Mouse (Mus musculus): ENCODE measurements around the gene Morn4.

Gene Morn4

DNA sequence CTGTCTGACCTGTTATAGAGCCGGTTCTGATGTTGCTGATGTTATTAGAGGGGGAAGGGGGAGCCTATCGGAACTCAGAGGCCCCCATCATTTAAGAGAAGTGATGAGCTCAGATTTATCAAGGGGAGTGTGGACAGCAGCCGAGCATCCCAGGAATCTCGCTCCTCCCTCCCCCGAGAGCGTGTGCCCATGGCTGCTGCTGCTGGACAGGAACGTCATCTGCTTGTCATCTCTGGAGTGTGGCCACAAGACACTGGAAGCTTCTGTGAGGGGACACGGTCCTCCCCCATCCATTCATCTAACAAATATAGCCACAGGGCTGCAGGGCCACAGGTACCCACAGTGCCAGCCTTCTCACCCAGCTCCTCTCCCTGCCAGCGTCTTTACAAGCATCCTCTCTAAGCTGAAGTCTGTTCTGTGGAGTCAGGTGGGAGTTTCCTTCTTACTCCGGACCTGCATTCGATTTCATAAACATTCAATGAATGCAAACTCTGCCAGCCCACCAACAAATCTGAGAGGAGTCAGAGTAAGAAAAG lies 48.9 kb downstream of the Morn4 start:
- no peak for DNase-seq

DNA sequence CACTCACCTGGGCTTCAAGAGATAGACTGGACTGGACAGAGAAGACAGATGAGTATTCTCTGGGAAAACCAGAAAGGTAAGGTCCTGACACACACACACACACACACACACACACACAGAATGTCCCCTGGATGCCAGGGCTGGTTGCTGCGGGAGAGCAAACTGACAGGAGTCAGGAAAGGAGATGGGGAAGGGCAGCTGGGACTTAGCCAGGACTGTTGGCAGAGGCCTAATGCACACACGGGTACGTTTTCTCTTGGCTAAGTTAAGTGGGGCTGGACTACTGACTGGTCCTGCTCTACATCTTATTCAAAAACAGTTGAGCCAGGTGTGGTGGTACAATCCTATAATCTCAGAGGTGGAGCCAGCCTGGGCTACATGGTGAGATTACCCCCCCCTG lies 49.8 kb downstream of the Morn4 start:
- DNase-seq = no peak

DNA sequence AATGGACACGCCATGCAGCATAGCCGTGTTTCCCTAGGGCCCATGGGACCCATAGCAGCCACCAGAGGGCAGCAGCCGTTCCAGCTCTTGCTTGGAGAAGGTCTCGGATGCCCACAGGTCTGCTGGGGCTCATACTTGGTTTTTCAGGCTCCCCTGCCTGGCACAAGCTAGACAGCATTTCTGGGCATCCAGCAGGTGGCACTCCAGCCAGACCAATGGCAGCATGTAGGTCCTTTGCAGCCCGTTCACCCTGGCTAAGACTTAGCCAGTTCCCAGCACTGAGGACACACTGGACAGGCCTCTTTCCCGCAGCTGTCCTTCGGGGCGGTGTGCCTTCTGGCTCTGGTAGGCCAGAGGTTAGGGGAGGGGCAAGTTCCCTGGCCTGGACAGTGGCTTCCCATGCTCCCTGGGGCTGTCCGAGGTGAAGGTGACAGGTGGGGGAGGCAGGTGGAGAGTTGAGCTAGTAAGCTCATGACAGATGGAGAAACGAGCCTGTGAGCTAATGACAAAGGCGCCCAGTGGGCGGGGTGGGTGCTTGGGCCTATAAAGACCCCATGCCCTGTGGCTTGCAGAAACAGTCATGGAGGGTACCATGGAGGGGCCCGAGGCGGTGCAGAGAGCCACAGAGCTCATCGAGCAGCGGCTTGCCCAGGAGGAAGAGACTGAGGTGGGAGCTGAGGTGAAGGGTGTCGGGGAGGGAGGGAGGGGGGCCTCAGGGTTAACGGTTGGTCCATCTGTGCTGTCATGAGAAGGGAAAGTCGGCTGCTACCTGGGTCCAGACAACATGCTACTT lies 50.5 kb downstream of the Morn4 start, which contains the start of gene Ankrd2:
Gene Ankrd2 (plus strand): TSS at position 545 of the 793 bp plus-strand sequence.
- peak; percentile 92 for DNase-seq

DNA sequence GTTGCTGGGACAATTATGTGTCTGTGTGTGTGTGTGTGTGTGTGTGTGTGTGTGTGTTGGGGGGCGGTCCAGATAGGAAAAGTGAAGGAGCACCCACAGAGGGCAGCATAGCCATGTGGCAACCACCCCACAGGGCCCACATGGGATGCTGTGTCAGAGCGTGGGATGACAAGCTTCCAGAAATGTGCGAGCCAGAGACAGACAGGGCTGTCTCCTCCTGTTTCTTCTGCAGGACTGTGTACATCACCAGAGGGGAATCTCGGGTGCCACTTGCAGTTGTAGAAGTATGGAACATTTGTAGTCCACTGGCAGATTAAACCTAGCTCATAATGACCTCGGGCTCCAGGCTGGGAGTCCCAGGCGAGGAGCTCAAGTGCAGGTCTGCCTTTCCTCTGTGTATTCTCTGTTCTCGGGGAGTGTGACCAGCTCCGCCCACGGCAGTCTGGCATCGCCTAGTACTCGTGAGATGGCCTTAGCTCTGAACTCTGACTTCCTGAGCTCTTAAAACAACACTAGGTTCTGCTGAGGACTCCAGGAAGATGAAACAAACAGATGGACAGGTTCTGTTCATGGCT lies 51.2 kb downstream of the Morn4 start:
- no peak for DNase-seq

DNA sequence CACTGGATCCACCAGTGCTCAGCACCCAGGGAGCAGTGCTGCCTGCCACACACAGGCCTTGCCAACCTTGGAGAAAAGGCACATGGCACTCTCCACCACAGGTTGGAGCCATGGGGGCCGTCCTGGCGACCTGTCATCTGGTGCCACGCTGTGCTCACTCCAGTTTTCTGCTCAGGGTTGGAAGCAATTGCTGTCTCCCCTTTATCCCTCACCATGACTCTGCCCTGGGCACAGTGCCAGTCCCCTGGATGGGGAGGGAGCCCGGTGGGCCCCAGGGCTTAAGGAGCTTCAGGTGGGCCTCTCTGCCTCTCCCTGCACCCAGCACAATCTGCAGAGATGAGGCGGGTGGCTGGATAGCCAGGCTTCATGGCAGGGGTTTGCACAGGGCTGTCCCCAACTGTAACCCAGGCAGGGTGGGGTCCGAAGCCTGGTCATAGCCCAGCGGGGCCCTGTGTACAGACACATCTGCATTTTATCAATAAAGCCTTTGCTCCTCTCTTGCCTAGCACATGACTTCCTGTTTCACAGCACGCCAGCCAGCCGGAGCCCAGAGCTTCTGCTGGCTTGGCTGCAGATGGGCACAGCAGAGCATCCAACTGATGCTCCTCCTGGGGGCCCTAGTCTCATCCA lies 51.9 kb downstream of the Morn4 start:
- DNase-seq = no peak

DNA sequence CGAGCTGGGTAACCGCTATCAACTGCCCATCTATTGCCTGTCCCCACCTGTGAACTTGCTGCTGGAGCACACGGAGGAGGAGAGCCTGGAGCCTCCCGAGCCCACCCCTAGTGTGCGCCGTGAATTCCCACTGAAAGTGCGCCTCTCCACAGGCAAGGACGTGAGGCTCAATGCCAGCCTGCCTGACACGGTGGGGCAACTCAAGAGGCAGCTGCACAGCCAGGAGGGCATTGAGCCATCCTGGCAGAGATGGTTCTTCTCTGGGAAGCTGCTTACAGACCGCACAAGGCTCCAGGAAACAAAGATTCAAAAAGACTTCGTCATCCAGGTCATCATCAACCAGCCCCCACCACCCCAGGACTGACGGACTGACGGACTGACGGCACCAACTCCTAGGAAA lies 52.5 kb downstream of the Morn4 start:
- DNase-seq = no peak

DNA sequence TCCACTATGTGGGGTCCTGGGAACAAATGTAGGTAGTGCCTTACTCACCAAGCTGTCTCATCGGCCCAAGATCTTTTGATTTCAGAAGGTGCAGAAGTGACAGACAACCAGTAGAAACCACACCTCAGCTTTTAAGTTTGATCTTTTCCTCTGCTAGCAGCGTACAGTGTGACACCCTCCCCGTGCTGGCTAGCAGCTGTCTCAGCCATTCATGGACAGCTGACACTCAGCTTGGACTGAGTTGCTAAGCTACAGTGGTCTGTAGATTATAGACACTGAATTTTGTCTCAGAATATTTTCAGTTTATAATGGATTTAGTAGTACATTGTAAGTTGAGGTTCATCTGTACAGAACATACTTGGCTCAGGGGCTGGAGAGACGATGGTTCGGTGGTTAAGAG lies 55.0 kb downstream of the Morn4 start:
- DNase-seq = no peak

DNA sequence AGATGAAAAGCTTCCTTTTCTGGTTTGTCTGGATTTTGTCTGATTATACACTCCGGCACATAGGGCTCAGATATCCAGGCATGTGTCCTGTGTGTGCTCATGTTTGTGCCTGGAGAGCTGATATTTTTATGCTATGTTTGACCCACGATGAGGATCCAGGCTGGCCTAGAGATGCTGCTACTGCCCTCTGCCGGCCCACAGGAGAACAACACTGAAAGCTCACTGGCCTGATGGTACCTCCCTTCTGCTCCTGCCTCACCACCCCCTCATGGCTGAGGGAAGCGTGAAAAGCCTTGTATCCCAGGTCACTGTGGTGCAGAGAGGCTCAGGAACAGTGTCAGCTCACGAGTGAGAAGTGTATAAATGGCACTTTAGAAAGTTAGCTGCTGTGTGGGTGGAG lies 60.0 kb downstream of the Morn4 start:
- peak; percentile 89 for DNase-seq

Data from kidney, postnatal 14 days (tissue).